Mouse (Mus musculus): ENCODE data around the gene Fam92b. TPM values are rescaled to one million over a fixed set of nuclear protein-coding genes. Genes with fewer than 3 reads are reported as not detected.

Fam92b gene
- polyA plus RNA-seq, 1 experiment from 2014 or later = 3.0 TPM

GRCm38 (mm10) chr8:120119931-120120330, 57.3 kb downstream of the Fam92b start:
- Histone ChIP-seq H3K9ac (no peak overlapping the region), H3K36me3 (no peaks in the 10 kb centered on the region), H3K4me2 (replicated peaks) (no peak overlapping the region), H3K4me3 (no peak overlapping the region), H3K9me3 (replicated peaks) (no peaks in the 10 kb centered on the region), H3K27ac (no peak overlapping the region), H3K27me3 (peaks cover 23% of the 10 kb centered on the region), H3K4me1 (peaks cover 16% of the 10 kb centered on the region)
- WGBS = 87% methylated on average over 6 of the region's 6 CpGs
- ATAC-seq (ENCODE audit: low FRiP score) = no peak

- H3K4me3 ChIP-seq = no peak overlapping the region
- H3K36me3 ChIP-seq = no peaks in the 10 kb centered on the region
- H3K9me3 ChIP-seq (replicated peaks) = no peaks in the 10 kb centered on the region
- no peak overlapping the region for H3K4me2 ChIP-seq (replicated peaks)
- WGBS = 76% methylated on average over 3 of the region's 3 CpGs
- no peak overlapping the region for H3K9ac ChIP-seq
- H3K27me3 ChIP-seq = peaks cover 28% of the 10 kb centered on the region
- H3K27ac ChIP-seq = no peak overlapping the region
- ATAC-seq (ENCODE audit: low FRiP score) = no peak
- peaks cover 16% of the 10 kb centered on the region for H3K4me1 ChIP-seq
Observed at GRCm38 (mm10) chr8:120119429-120119828, 57.8 kb downstream of the Fam92b start.

- 80% methylated on average over 5 of the region's 5 CpGs for WGBS
Observed at GRCm38 (mm10) chr8:120118847-120119246, 58.4 kb downstream of the Fam92b start.

GRCm38 (mm10) chr8:120118162-120118561, 59.1 kb downstream of the Fam92b start:
- H3K4me1 ChIP-seq = peaks cover 14% of the 10 kb centered on the region
- 90% methylated on average over 9 of the region's 9 CpGs for WGBS

More at GRCm38 (mm10) chr8:120118847-120119246, 58.4 kb downstream of the Fam92b start:
- Histone ChIP-seq H3K9ac (no peak overlapping the region), H3K4me2 (replicated peaks) (no peak overlapping the region), H3K27ac (no peak overlapping the region), H3K4me1 (peaks cover 13% of the 10 kb centered on the region), H3K9me3 (replicated peaks) (no peaks in the 10 kb centered on the region), H3K36me3 (no peaks in the 10 kb centered on the region), H3K27me3 (peaks cover 30% of the 10 kb centered on the region), H3K4me3 (no peak overlapping the region)
- no peak for ATAC-seq (ENCODE audit: low FRiP score)

GRCm38 (mm10) chr8:120116600-120116999, 60.7 kb downstream of the Fam92b start:
- WGBS = 76% methylated on average over 7 of the region's 7 CpGs
- ATAC-seq (ENCODE audit: low FRiP score) = no peak

More at GRCm38 (mm10) chr8:120118162-120118561, 59.1 kb downstream of the Fam92b start:
- no peak overlapping the region for H3K27ac ChIP-seq
- no peak overlapping the region for H3K4me2 ChIP-seq (replicated peaks)
- no peak for ATAC-seq (ENCODE audit: low FRiP score)
- no peaks in the 10 kb centered on the region for H3K9me3 ChIP-seq (replicated peaks)
- H3K4me3 ChIP-seq = no peak overlapping the region
- peaks cover 30% of the 10 kb centered on the region for H3K27me3 ChIP-seq
- H3K9ac ChIP-seq = no peak overlapping the region
- no peaks in the 10 kb centered on the region for H3K36me3 ChIP-seq

More at GRCm38 (mm10) chr8:120116600-120116999, 60.7 kb downstream of the Fam92b start:
- Histone ChIP-seq H3K4me3 (no peak overlapping the region), H3K4me1 (peaks cover 19% of the 10 kb centered on the region), H3K27me3 (peaks cover 30% of the 10 kb centered on the region), H3K27ac (no peak overlapping the region), H3K4me2 (replicated peaks) (no peak overlapping the region), H3K9me3 (replicated peaks) (no peaks in the 10 kb centered on the region), H3K36me3 (no peaks in the 10 kb centered on the region), H3K9ac (no peak overlapping the region)

Other genes with a start within 250 kb of the Fam92b start
- 4.8 and 5.3 TPM in 2 replicates for gene Crispld2, start 185.0 kb downstream of the Fam92b start, polyA plus RNA-seq (2016; fragmentation: Nextera tagmentation; extraction: Ambion mirVana)
- gene Zdhhc7, start 76.0 kb downstream of the Fam92b start, polyA plus RNA-seq (2016; fragmentation: Nextera tagmentation; extraction: Ambion mirVana) = 30.6 and 36.8 TPM in 2 replicates
- 17.2 and 18.5 TPM in 2 replicates for gene 6430548M08Rik, start 63.3 kb downstream of the Fam92b start, polyA plus RNA-seq (2016; fragmentation: Nextera tagmentation; extraction: Ambion mirVana)
- 22.4 and 24.0 TPM in 2 replicates for gene Gse1, start 51.0 kb upstream of the Fam92b start, polyA plus RNA-seq (2016; fragmentation: Nextera tagmentation; extraction: Ambion mirVana)